Mouse (Mus musculus) right cerebral cortex, postnatal 25 days (tissue): ENCODE measurements around the gene Nostrin.
A peak's percentile ranks its signal among the peaks of the same experiment; 100 is the strongest.

Source experiments
- DNase-seq: peaks from one replicate; pipeline ENCODE4 v3.0.0; 2022

The Nostrin gene

GRCm38 (mm10) chr2:69129425-69130210 is 6.0 kb upstream of the Nostrin start:
- no peak for DNase-seq

DNA sequence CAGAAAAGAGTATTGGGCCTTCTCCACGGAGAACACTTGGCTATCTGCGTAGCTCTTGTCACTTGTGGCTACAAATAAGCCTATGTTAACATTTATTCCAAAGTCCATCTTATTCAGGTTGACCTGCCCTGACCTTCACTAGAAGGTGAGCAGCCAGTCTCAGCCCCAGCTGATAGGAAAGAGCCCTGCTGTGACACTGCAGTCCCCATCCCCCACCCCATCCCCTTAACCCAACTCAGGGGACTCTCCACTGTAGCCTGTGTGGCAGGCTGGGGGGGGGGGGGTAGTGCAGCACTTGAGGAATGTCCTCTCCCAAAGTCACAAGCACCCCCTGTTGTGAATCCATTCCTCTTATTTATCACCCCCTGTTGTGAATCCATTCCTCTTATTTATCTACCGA is 3.6 kb upstream of the Nostrin start:
- no peak for DNase-seq

DNA sequence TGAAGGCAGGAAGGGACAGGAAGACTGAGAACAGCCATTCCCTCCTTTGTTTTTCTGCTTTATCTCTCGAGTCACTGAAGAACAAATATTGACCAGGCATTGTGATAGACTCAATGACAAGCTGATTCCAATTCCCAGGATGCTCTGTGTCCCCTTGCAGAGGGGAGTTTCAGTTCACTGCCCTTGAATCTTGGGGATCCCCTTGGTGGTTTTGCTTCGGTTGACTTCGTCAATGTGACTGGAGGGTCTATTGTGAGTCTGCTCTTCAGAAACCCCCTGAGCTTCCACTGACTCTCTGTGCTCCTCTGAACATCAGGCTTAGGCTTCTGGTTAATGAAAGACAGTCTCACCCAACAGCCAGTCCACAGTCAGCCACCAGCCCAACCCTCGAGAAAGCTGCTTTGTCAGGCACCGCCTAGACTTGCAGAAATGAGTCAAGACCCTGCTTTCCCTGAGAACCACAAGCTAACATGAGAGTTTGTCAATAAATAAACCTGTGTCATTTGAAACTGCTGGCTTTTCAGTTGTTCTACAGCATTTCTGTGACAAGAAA is 3.0 kb upstream of the Nostrin start:
- DNase-seq = no peak

DNA sequence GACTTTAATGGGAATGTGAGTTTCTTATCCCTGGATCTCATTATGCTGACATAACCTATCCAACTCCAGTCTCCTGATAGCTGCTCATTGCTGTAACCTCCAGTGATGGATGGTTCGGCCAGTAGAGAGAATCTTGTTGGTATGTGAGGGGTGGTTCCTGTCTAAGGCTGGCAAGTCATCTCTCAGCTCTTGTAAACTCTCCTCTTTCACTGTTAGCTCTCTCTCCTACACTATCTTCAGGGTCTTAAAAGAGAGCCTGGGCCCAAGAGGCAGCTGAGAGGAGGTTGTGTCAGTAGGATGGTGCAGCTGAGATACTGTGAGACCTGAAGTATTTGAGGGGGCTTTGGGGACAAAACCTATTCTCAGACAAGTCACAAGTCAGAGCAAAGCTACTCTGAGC is 1.4 kb upstream of the Nostrin start:
- DNase-seq = no peak

GRCm38 (mm10) chr2:69134937-69135336 is 663 bp upstream of the Nostrin start:
- no peak for DNase-seq

DNA sequence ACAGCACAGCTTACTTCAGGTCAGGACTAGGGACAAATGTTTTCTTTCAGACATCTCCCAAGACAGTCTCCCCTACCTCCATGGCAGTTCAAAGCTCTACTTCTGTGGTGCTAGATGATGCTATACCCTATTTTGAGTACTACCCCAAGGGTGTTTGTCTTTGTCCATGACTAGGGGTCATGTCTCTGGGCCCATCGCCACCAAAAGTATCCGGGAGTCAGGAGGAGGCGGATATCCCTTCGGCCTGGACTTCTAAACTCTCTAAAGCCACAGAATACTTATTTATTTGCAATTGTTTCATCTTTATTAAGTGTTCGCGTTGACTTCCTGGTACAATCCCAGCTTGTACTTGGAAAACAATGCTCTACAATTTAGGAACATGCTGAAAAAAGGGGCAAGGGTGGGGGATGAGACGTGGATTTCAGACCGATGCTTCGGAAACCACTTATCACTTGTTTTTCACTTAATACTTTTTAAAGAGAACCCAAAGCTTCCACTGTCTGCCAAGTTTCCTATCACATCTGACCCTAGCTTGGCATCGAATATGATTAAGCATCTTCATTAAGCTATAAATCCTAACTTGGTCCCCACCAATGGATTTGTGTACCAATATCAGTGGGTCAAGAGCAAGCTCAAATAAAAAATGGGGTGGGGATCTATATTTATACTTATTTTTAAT is 1.9 kb downstream of the Nostrin start:
- DNase-seq = no peak

DNA sequence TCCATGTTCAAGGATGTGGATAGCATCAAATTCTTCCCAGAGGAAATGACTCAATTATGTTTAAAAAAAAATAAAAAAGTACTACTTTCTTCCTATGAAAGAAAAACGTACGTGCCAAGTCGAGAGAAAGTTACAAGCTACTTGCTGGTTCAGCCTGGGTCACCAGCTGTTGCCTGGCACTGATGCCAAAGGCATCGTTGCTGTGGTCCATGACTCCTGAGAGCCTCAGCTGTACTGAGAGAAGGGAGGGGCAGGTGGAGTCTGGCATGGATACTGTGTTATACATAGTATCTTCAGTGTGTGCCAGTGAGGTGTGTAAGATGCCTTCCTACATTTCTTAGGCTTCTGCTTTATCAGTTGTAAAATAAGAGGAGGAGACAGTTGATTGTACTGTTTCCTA is 3.2 kb downstream of the Nostrin start:
- DNase-seq = no peak

GRCm38 (mm10) chr2:69140215-69140614 is 4.6 kb downstream of the Nostrin start:
- no peak for DNase-seq

GRCm38 (mm10) chr2:69140816-69141215 is 5.2 kb downstream of the Nostrin start:
- no peak for DNase-seq

DNA sequence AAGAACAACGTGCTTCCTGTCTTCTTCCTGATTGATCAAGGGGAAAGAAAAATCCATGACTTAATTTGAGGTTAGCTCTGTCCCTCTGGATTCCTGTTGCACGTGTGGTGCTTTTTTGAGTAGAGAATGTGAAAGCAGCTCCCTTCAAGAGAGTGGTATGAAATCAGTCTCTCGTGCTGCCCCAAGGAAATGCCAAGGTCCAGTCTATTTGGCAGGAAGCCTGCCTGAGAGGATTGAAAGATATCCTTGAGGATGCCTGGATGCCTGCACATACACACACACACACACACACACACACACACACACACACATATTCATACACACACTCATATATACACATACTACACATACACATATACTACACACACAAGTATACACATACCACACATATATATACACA is 13.1 kb downstream of the Nostrin start:
- DNase-seq = no peak

- no peak for DNase-seq
Measured at GRCm38 (mm10) chr2:69149154-69149553, 13.6 kb downstream of the Nostrin start.

GRCm38 (mm10) chr2:69150841-69151240 is 15.2 kb downstream of the Nostrin start:
- DNase-seq = no peak

GRCm38 (mm10) chr2:69155861-69156260 is 20.3 kb downstream of the Nostrin start:
- no peak for DNase-seq

- DNase-seq = no peak
Measured at GRCm38 (mm10) chr2:69156283-69156682, 20.7 kb downstream of the Nostrin start.

DNA sequence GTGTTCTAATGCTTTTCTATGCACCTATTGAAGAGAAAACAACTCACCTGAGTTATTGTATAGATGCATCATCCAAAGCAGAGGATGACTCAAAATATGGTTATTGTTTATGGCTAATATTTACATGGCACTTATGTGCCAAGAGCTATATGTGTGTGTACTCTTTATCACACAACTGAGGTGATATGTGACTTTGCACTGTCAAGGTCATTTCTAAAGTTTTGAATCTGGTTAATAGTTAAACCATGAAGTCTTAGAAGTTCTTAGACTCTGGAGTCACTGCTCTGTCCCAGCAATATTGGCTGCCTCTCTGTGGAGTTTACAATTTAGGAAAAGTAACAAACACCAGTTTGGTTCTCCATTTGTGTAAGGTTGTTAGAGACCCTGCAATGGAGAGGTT is 23.3 kb downstream of the Nostrin start:
- DNase-seq = no peak

- DNase-seq = no peak
Measured at GRCm38 (mm10) chr2:69170395-69171077, 34.9 kb downstream of the Nostrin start.

GRCm38 (mm10) chr2:69175296-69175695 is 39.7 kb downstream of the Nostrin start:
- peak; percentile 14 for DNase-seq

- DNase-seq = no peak
Measured at GRCm38 (mm10) chr2:69179721-69180120, 44.1 kb downstream of the Nostrin start.

GRCm38 (mm10) chr2:69187990-69188389 is 52.4 kb downstream of the Nostrin start:
- no peak for DNase-seq

- peak; percentile 8 for DNase-seq
Measured at GRCm38 (mm10) chr2:69188732-69189131, 53.1 kb downstream of the Nostrin start.

DNA sequence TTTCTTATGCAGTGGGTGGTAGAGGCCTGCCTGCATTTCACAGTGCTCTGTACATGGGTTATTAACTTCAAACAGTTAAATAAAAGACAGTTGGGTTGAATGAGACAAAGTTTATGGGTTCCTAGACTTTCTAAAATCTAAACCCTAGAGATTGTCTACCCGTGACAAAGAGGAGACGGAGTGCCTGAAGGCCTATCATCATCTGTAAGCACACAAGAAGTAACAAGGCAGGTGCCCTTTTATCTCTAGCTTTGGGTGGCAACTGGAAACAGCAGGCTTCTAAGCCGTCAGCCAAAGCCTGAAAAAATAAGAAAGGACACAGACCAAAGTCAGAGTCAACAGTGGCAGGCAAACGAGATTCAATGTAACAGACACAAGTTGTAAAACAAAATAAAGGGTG is 53.6 kb downstream of the Nostrin start:
- no peak for DNase-seq

- DNase-seq = no peak
Measured at GRCm38 (mm10) chr2:69191059-69191458, 55.5 kb downstream of the Nostrin start.

- no peak for DNase-seq
Measured at GRCm38 (mm10) chr2:69193555-69193954, 58.0 kb downstream of the Nostrin start.

- no peak for DNase-seq
Measured at GRCm38 (mm10) chr2:69205185-69205584, 69.6 kb downstream of the Nostrin start.
